Mouse (Mus musculus) olfactory bulb, adult 2 months (tissue): ENCODE data around the gene Tgif1.

Source experiments
- CTCF ChIP-seq: fragments of 200-500 bp; IDR thresholded peaks from 2 replicates; pipeline ENCODE4 v1.5.1; 2012; ENCODE audit warnings: low read depth, mild to moderate bottlenecking, low read length, moderate library complexity; ENCODE audit not compliant: insufficient read depth
- POLR2A ChIP-seq: fragments of 200-500 bp; IDR thresholded peaks from 2 replicates; pipeline ENCODE4 v1.6.1; 2012; ENCODE audit warnings: mild to moderate bottlenecking, low read depth, low read length, moderate library complexity; ENCODE audit not compliant: insufficient read depth

GRCm38 (mm10) chr17:70797773-70798045 is 55.6 kb downstream of the Tgif1 start:
- TF ChIP-seq CTCF (no peak), POLR2A (no peak)
